Mouse (Mus musculus): ENCODE measurements at regions not wholly inside any gene's neighbourhood (a gene's known extent, or its start where the extent isn't known, plus 50 kb on each side); places are given as distances from the start of the nearest gene placed in this dataset.

- TF ChIP-seq GATA1 (IDR thresholded peaks at IDR 0.05; ENCODE audit: borderline replicate concordance, low read length) (no peak), FLI1 (IDR thresholded peaks at IDR 0.05; ENCODE audit: low read length) (no peak)
Measured at GRCm38 (mm10) chr4:105936755-105937514, 147.3 kb downstream of the Gm12728 start.

Data from megakaryocyte, embryonic 14.5 days (primary cell).